Mouse (Mus musculus): Measurements from ENCODE around the gene Chka. TPM values are rescaled to one million over a fixed set of nuclear protein-coding genes. Genes with fewer than 3 reads are reported as not detected.

Gene Chka
- polyA plus RNA-seq, 1 experiment, result 16.8 TPM

- no peak for TF ChIP-seq GATA1 (IDR thresholded peaks at IDR 0.05; ENCODE audit: low read length)
Measured at GRCm38 (mm10) chr19:3842359-3843148, 9.0 kb upstream of the Chka start.

- TF ChIP-seq GATA1 (IDR thresholded peaks at IDR 0.05; ENCODE audit: low read length), result no peak
Measured at GRCm38 (mm10) chr19:3843629-3844028, 7.9 kb upstream of the Chka start.

GRCm38 (mm10) chr19:3844836-3845235 lies 6.7 kb upstream of the Chka start:
- no peak for TF ChIP-seq GATA1 (IDR thresholded peaks at IDR 0.05; ENCODE audit: low read length)

GRCm38 (mm10) chr19:3845339-3845738 lies 6.2 kb upstream of the Chka start:
- TF ChIP-seq GATA1 (IDR thresholded peaks at IDR 0.05; ENCODE audit: low read length), result no peak

GRCm38 (mm10) chr19:3845803-3846406 lies 5.7 kb upstream of the Chka start:
- no peak for TF ChIP-seq GATA1 (IDR thresholded peaks at IDR 0.05; ENCODE audit: low read length)

GRCm38 (mm10) chr19:3846676-3847604 lies 4.6 kb upstream of the Chka start:
- TF ChIP-seq GATA1 (IDR thresholded peaks at IDR 0.05; ENCODE audit: low read length), result no peak

- TF ChIP-seq GATA1 (IDR thresholded peaks at IDR 0.05; ENCODE audit: low read length), result no peak
Measured at GRCm38 (mm10) chr19:3847711-3848110, 3.9 kb upstream of the Chka start.

- TF ChIP-seq GATA1 (IDR thresholded peaks at IDR 0.05; ENCODE audit: low read length), result no peak
Measured at GRCm38 (mm10) chr19:3848207-3848808, 3.3 kb upstream of the Chka start.

GRCm38 (mm10) chr19:3849251-3849650 lies 2.3 kb upstream of the Chka start:
- no peak for TF ChIP-seq GATA1 (IDR thresholded peaks at IDR 0.05; ENCODE audit: low read length)

GRCm38 (mm10) chr19:3850076-3850475 lies 1.5 kb upstream of the Chka start:
- no peak for TF ChIP-seq GATA1 (IDR thresholded peaks at IDR 0.05; ENCODE audit: low read length)

GRCm38 (mm10) chr19:3850847-3851469 lies 615 bp upstream of the Chka start:
- TF ChIP-seq GATA1 (IDR thresholded peaks at IDR 0.05; ENCODE audit: low read length), result no peak

- TF ChIP-seq GATA1 (IDR thresholded peaks at IDR 0.05; ENCODE audit: low read length), result no peak
Measured at GRCm38 (mm10) chr19:3851979-3852681, 557 bp downstream of the Chka start.

- TF ChIP-seq GATA1 (IDR thresholded peaks at IDR 0.05; ENCODE audit: low read length), result no peak
Measured at GRCm38 (mm10) chr19:3853121-3853520, 1.5 kb downstream of the Chka start.

GRCm38 (mm10) chr19:3853891-3854290 lies 2.3 kb downstream of the Chka start:
- TF ChIP-seq GATA1 (IDR thresholded peaks at IDR 0.05; ENCODE audit: low read length), result no peak

Measured in G1E-ER4 (cell line).